Mouse (Mus musculus) liver, embryonic 11.5 days (tissue): ENCODE measurements around the gene Spsb2. TPM values are rescaled to one million over a fixed set of nuclear protein-coding genes. Genes with fewer than 3 reads are reported as not detected.

Source experiments
- ATAC-seq: fragments of 200-750 bp; cut with Nextera tagmentation; replicated peaks from 2 replicates; pipeline ENCODE4 v1.8.0; 2017; ENCODE audit warnings: moderate number of reproducible peaks, mild to moderate bottlenecking, moderate TSS enrichment, moderate library complexity; ENCODE audit not compliant: low FRiP score
- DNase-seq: peaks from one replicate; pipeline ENCODE4 v3.0.0-alpha.2; 2017; ENCODE audit warnings: low spot score
- H3K27ac ChIP-seq: fragments of 300-500 bp; sonication (generic); 2 replicates; pipeline ENCODE4 v1.5.1; 2014; ENCODE audit warnings: mild to moderate bottlenecking, low read depth, low read length, control low read depth
- H3K27me3 ChIP-seq: fragments of 300-500 bp; sonication (generic); replicated peaks from 2 replicates; pipeline ENCODE4 v1.6.1; 2014; ENCODE audit warnings: low read length, mixed read lengths; ENCODE audit not compliant: control insufficient read depth, insufficient read depth
- H3K36me3 ChIP-seq: fragments of 300-500 bp; sonication (generic); 2 replicates; pipeline ENCODE4 v1.6.1; 2014; ENCODE audit warnings: mild to moderate bottlenecking, low read length, moderate library complexity, mixed read lengths; ENCODE audit not compliant: control insufficient read depth, insufficient read depth
- H3K4me1 ChIP-seq: fragments of 300-500 bp; sonication (generic); replicated peaks from 2 replicates; pipeline ENCODE4 v1.6.1; 2014; ENCODE audit warnings: low read length, mixed read lengths; ENCODE audit not compliant: control insufficient read depth, insufficient read depth
- H3K4me2 ChIP-seq: fragments of 300-500 bp; sonication (generic); 2 replicates; pipeline ENCODE4 v1.6.1; 2014; ENCODE audit warnings: mild to moderate bottlenecking, control low read depth, moderate library complexity
- H3K4me3 ChIP-seq: fragments of 300-500 bp; sonication (generic); 2 replicates; pipeline ENCODE4 v1.5.1; 2014; ENCODE audit warnings: low read depth, low read length, control low read depth
- H3K9ac ChIP-seq: fragments of 300-500 bp; sonication (generic); 2 replicates; pipeline ENCODE4 v1.6.1; 2014; ENCODE audit warnings: low read depth, low read length, control low read depth
- H3K9me3 ChIP-seq: fragments of 300-500 bp; sonication (generic); 2 replicates; pipeline ENCODE4 v1.6.1; 2016; ENCODE audit warnings: low read length, inconsistent platforms, mixed read lengths; ENCODE audit not compliant: control insufficient read depth
- WGBS: fragments of 180-500 bp; shearing (Covaris S2); extraction: QIAGEN DNeasy Blood & Tissue Kit; methylation state at CpG from one replicate; pipeline ENCODE4 v1.1.7; 2014; 5-methylcytosine and 5-hydroxymethylcytosine counted together
- polyA plus RNA-seq: library from polyadenylated mRNA; unstranded; fragments of >200 nt; fragmentation: Nextera tagmentation; extraction: Ambion mirVana; gene quantifications from 2 replicates; pipeline ENCODE4 v1.2.1, GENCODE M21; 2014

The Spsb2 gene
- 9.5 and 10.4 TPM in 2 replicates for polyA plus RNA-seq

- Histone ChIP-seq H3K36me3 (peaks cover 22% of the 10 kb centered on the region), H3K27ac (peak within 1 kb of the TSS; percentile 96), H3K27me3 (no peaks in the 10 kb centered on the region), H3K9ac (peak within 1 kb of the TSS; percentile 81), H3K4me1 (peaks cover 47% of the 10 kb centered on the region), H3K4me2 (peak within 1 kb of the TSS; percentile 96), H3K4me3 (peak within 1 kb of the TSS; percentile 68), H3K9me3 (no peaks in the 10 kb centered on the region)
- DNase-seq (peak; percentile 84), ATAC-seq (peak; percentile 65)
- 3% methylated on average over 29 of the region's 29 CpGs for WGBS
Measured at GRCm38 (mm10) chr6:124808358-124809012, at the start of gene Spsb2. Gene Spsb2, plus strand, starts transcription at chr6:124808661.

GRCm38 (mm10) chr6:124758849-124759232 is 49.6 kb upstream of the Spsb2 start:
- Histone ChIP-seq H3K27ac (no peak overlapping the region), H3K9ac (peak overlapping the region; percentile 35), H3K9me3 (no peaks in the 10 kb centered on the region), H3K4me1 (peaks cover 37% of the 10 kb centered on the region), H3K4me2 (peak overlapping the region; percentile 47), H3K36me3 (no peaks in the 10 kb centered on the region), H3K4me3 (no peak overlapping the region), H3K27me3 (peaks cover 30% of the 10 kb centered on the region)
- WGBS: 61% methylated on average over 2 of the region's 2 CpGs
- ATAC-seq: no peak
- no peak for DNase-seq

GRCm38 (mm10) chr6:124759259-124759658 is 49.2 kb upstream of the Spsb2 start:
- Histone ChIP-seq H3K27me3 (peaks cover 30% of the 10 kb centered on the region), H3K4me2 (peak overlapping the region; percentile 47), H3K9ac (peak overlapping the region; percentile 35), H3K9me3 (no peaks in the 10 kb centered on the region), H3K36me3 (no peaks in the 10 kb centered on the region), H3K4me1 (peaks cover 37% of the 10 kb centered on the region), H3K27ac (no peak overlapping the region), H3K4me3 (no peak overlapping the region)
- DNase-seq (peak; percentile 72), ATAC-seq (peak; percentile 40; the same call in 1 of the 2 replicates)
- 4% methylated on average over 5 of the region's 5 CpGs for WGBS

- no peak overlapping the region for H3K4me3 ChIP-seq
- ATAC-seq: no peak
- no peak overlapping the region for H3K9ac ChIP-seq
- H3K27me3 ChIP-seq: peaks cover 49% of the 10 kb centered on the region
- no peaks in the 10 kb centered on the region for H3K9me3 ChIP-seq
- no peak overlapping the region for H3K27ac ChIP-seq
- no peak for DNase-seq
- 73% methylated on average over 7 of the region's 7 CpGs for WGBS
- H3K36me3 ChIP-seq: no peaks in the 10 kb centered on the region
- H3K4me1 ChIP-seq: peaks cover 25% of the 10 kb centered on the region
- no peak overlapping the region for H3K4me2 ChIP-seq
Measured at GRCm38 (mm10) chr6:124765951-124766350, 42.5 kb upstream of the Spsb2 start.

- DNase-seq (no peak), ATAC-seq (no peak)
- peaks cover 25% of the 10 kb centered on the region for H3K4me1 ChIP-seq
- H3K27ac ChIP-seq: no peak overlapping the region
- no peaks in the 10 kb centered on the region for H3K36me3 ChIP-seq
- H3K4me3 ChIP-seq: no peak overlapping the region
- peaks cover 45% of the 10 kb centered on the region for H3K27me3 ChIP-seq
- H3K9me3 ChIP-seq: no peaks in the 10 kb centered on the region
- 65% methylated on average over 4 of the region's 4 CpGs for WGBS
- H3K4me2 ChIP-seq: no peak overlapping the region; the same call in 1 of the 2 replicates
- no peak overlapping the region for H3K9ac ChIP-seq
Measured at GRCm38 (mm10) chr6:124767536-124767919, 40.9 kb upstream of the Spsb2 start.

- H3K27me3 ChIP-seq: peaks cover 42% of the 10 kb centered on the region
- DNase-seq (no peak), ATAC-seq (peak; percentile 48; the same call in 1 of the 2 replicates)
- H3K36me3 ChIP-seq: no peaks in the 10 kb centered on the region
- no peak overlapping the region for H3K27ac ChIP-seq
- H3K4me3 ChIP-seq: peak overlapping the region; percentile 53; the same call in 1 of the 2 replicates
- no peaks in the 10 kb centered on the region for H3K9me3 ChIP-seq
- H3K4me1 ChIP-seq: peaks cover 25% of the 10 kb centered on the region
- H3K4me2 ChIP-seq: peak overlapping the region; percentile 68
- 25% methylated on average over 19 of the region's 19 CpGs for WGBS
- H3K9ac ChIP-seq: no peak overlapping the region
Measured at GRCm38 (mm10) chr6:124767920-124768703, 40.3 kb upstream of the Spsb2 start.

- Histone ChIP-seq H3K4me3 (peak overlapping the region; percentile 53), H3K27ac (no peak overlapping the region), H3K27me3 (peaks cover 37% of the 10 kb centered on the region), H3K36me3 (no peaks in the 10 kb centered on the region), H3K9ac (no peak overlapping the region), H3K4me2 (peak overlapping the region; percentile 68), H3K4me1 (peaks cover 25% of the 10 kb centered on the region), H3K9me3 (no peaks in the 10 kb centered on the region)
- WGBS: 5% methylated on average over 9 of the region's 9 CpGs
- ATAC-seq (no peak), DNase-seq (no peak)
Measured at GRCm38 (mm10) chr6:124768704-124769044, 39.8 kb upstream of the Spsb2 start.

- H3K27ac ChIP-seq: no peak within 1 kb of the TSS
- DNase-seq (no peak), ATAC-seq (peak; percentile 44)
Measured at GRCm38 (mm10) chr6:124769101-124769765, 39.2 kb upstream of the Spsb2 start, which contains the start of gene Eno2. Gene Eno2, minus strand, starts transcription at chr6:124769673.

More at GRCm38 (mm10) chr6:124769101-124769765, 39.2 kb upstream of the Spsb2 start, which contains the start of gene Eno2:
- no peaks in the 10 kb centered on the region for H3K9me3 ChIP-seq
- peak within 1 kb of the TSS; percentile 68 for H3K4me2 ChIP-seq
- peak within 1 kb of the TSS; percentile 50; the same call in 1 of the 2 replicates for H3K9ac ChIP-seq
- no peaks in the 10 kb centered on the region for H3K36me3 ChIP-seq
- 1% methylated on average over 54 of the region's 54 CpGs for WGBS
- H3K4me1 ChIP-seq: peaks cover 25% of the 10 kb centered on the region
- H3K4me3 ChIP-seq: peak within 1 kb of the TSS; percentile 53
- peaks cover 36% of the 10 kb centered on the region for H3K27me3 ChIP-seq
